Mouse (Mus musculus) limb, embryonic 14.5 days (tissue): ENCODE data around the gene Plekhm1. TPM values are rescaled to one million over a fixed set of nuclear protein-coding genes. Genes with fewer than 3 reads are reported as not detected.

Source experiments
- ATAC-seq: fragments of 200-750 bp; cut with Nextera tagmentation; 2 replicates; pipeline ENCODE4 v1.8.0; 2017; ENCODE audit warnings: low read depth, moderate number of reproducible peaks, moderate TSS enrichment; ENCODE audit not compliant: low FRiP score
- DNase-seq: peaks from one replicate; pipeline ENCODE4 v3.0.0-alpha.2; 2015; ENCODE audit warnings: low spot score
- H3K27ac ChIP-seq: fragments of 300-500 bp; sonication (generic); replicated peaks from 2 replicates; pipeline ENCODE4 v1.5.1; 2014; ENCODE audit warnings: low read depth, mild to moderate bottlenecking, low read length, moderate library complexity, mixed read lengths
- H3K27me3 ChIP-seq: fragments of 300-500 bp; sonication (generic); 2 replicates; pipeline ENCODE4 v1.6.1; 2014; ENCODE audit warnings: low read length, mixed read lengths; ENCODE audit not compliant: control insufficient read depth, insufficient read depth
- H3K36me3 ChIP-seq: fragments of 300-500 bp; sonication (generic); 2 replicates; pipeline ENCODE4 v1.6.1; 2014; ENCODE audit warnings: mild to moderate bottlenecking, low read length, moderate library complexity, mixed read lengths; ENCODE audit not compliant: control insufficient read depth, insufficient read depth
- H3K4me1 ChIP-seq: fragments of 300-500 bp; sonication (generic); 2 replicates; pipeline ENCODE4 v1.6.1; 2014; ENCODE audit warnings: antibody characterized with exemption, low read length, mixed read lengths; ENCODE audit not compliant: control insufficient read depth, insufficient read depth
- H3K4me2 ChIP-seq: fragments of 300-500 bp; sonication (generic); replicated peaks from 2 replicates; pipeline ENCODE4 v1.6.1; 2014; ENCODE audit warnings: low read depth, mild to moderate bottlenecking, low read length, moderate library complexity; ENCODE audit not compliant: severe bottlenecking
- H3K4me3 ChIP-seq: fragments of 300-500 bp; sonication (generic); replicated peaks from 2 replicates; pipeline ENCODE4 v1.5.1; 2014; ENCODE audit warnings: low read length
- H3K9ac ChIP-seq: fragments of 300-500 bp; sonication (generic); 2 replicates; pipeline ENCODE4 v1.6.1; 2014; ENCODE audit warnings: mild to moderate bottlenecking, low read depth, low read length, moderate library complexity; ENCODE audit not compliant: severe bottlenecking
- H3K9me3 ChIP-seq: fragments of 300-500 bp; sonication (generic); 2 replicates; pipeline ENCODE4 v1.6.1; 2016; ENCODE audit warnings: low read length; ENCODE audit not compliant: control insufficient read depth
- POLR2A ChIP-seq: fragments of 200-500 bp; IDR thresholded peaks from 2 replicates; pipeline ENCODE4 v1.8.0; 2012; ENCODE audit warnings: inconsistent platforms, mild to moderate bottlenecking, moderate library complexity, borderline replicate concordance; ENCODE audit not compliant: insufficient read depth, insufficient read length; ENCODE audit errors: extremely low read depth
- WGBS: fragments of 180-500 bp; shearing (Covaris S2); extraction: QIAGEN DNeasy Blood & Tissue Kit; methylation state at CpG from one replicate; pipeline ENCODE4 v1.1.7; 2014; 5-methylcytosine and 5-hydroxymethylcytosine counted together
- polyA plus RNA-seq, 2 experiments: library from polyadenylated mRNA; depleted of rRNA in 1 of 2; stranded (reverse) in 1 of 2; unstranded in 1 of 2; fragments of >200 nt; fragmentation: Nextera tagmentation in 1 of 2; extraction: Ambion mirVana in 1 of 2; gene quantifications; 2 replicates each; pipeline versions ENCODE4 v1.2.1 to v1.2.3; 2012 to 2014

Gene Plekhm1
- polyA plus RNA-seq, 2 experiments: 9.6 to 11.8 TPM

DNA sequence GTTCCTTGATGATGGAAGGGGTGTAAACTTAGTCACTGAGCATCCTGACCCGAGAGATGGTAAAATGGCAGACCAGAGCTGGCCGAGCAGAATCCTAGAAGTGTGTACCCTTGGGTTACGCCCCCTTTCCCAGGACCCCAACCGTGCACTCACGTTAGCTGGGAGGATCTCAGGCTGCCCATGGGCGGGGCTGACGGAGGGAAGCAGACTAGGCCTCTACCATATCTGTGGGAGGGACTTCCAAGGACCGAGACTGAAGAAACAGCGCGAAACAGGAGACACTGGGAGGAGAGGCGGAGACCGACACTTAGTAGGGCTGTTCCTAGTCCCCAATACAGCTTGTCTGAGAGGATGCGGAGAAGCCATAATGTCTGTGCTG, 50.4 kb downstream of the Plekhm1 start:
- Histone ChIP-seq H3K4me3 (peak overlapping the region; percentile 47), H3K9ac (no peak overlapping the region), H3K27ac (no peak overlapping the region), H3K4me2 (peak overlapping the region; percentile 82), H3K27me3 (peaks cover 68% of the 10 kb centered on the region), H3K4me1 (peaks cover 12% of the 10 kb centered on the region; the same call in 1 of the 2 replicates), H3K36me3 (peaks cover 9% of the 10 kb centered on the region), H3K9me3 (no peaks in the 10 kb centered on the region)
- WGBS: 4% methylated on average over 13 of the region's 13 CpGs
- TF ChIP-seq POLR2A: no peak
- ATAC-seq (no peak), DNase-seq (no peak)

GRCm38 (mm10) chr11:103361396-103362053, 51.0 kb downstream of the Plekhm1 start:
- peaks cover 72% of the 10 kb centered on the region for H3K27me3 ChIP-seq
- ATAC-seq (no peak), DNase-seq (peak; percentile 70)
- H3K27ac ChIP-seq: no peak overlapping the region
- 2% methylated on average over 25 of the region's 25 CpGs for WGBS
- H3K9me3 ChIP-seq: no peaks in the 10 kb centered on the region
- H3K4me2 ChIP-seq: peak overlapping the region; percentile 82
- H3K9ac ChIP-seq: no peak overlapping the region
- peak overlapping the region; percentile 47 for H3K4me3 ChIP-seq
- H3K4me1 ChIP-seq: peaks cover 12% of the 10 kb centered on the region; the same call in 1 of the 2 replicates
- peaks cover 4% of the 10 kb centered on the region for H3K36me3 ChIP-seq
- no peak for TF ChIP-seq POLR2A

GRCm38 (mm10) chr11:103360661-103361081, 51.8 kb downstream of the Plekhm1 start:
- Histone ChIP-seq H3K9me3 (no peaks in the 10 kb centered on the region), H3K4me3 (peak overlapping the region; percentile 47), H3K27me3 (peaks cover 79% of the 10 kb centered on the region), H3K4me2 (peak overlapping the region; percentile 82), H3K9ac (peak overlapping the region; percentile 57), H3K4me1 (peaks cover 17% of the 10 kb centered on the region), H3K36me3 (no peaks in the 10 kb centered on the region; the same call in 1 of the 2 replicates), H3K27ac (no peak overlapping the region)
- 3% methylated on average over 41 of the region's 48 CpGs for WGBS
- DNase-seq (no peak), ATAC-seq (peak; percentile 5; the same call in 1 of the 2 replicates)
- TF ChIP-seq POLR2A: no peak

GRCm38 (mm10) chr11:103359841-103360641, 52.4 kb downstream of the Plekhm1 start:
- Histone ChIP-seq H3K4me2 (peak overlapping the region; percentile 82), H3K27ac (no peak overlapping the region), H3K27me3 (peaks cover 79% of the 10 kb centered on the region), H3K9me3 (no peaks in the 10 kb centered on the region), H3K4me3 (peak overlapping the region; percentile 47), H3K4me1 (peaks cover 18% of the 10 kb centered on the region), H3K9ac (peak overlapping the region; percentile 57), H3K36me3 (no peaks in the 10 kb centered on the region)
- DNase-seq (peak; percentile 73), ATAC-seq (peak; percentile 52)
- TF ChIP-seq POLR2A: no peak
- WGBS: 1% methylated on average over 60 of the region's 60 CpGs

DNA sequence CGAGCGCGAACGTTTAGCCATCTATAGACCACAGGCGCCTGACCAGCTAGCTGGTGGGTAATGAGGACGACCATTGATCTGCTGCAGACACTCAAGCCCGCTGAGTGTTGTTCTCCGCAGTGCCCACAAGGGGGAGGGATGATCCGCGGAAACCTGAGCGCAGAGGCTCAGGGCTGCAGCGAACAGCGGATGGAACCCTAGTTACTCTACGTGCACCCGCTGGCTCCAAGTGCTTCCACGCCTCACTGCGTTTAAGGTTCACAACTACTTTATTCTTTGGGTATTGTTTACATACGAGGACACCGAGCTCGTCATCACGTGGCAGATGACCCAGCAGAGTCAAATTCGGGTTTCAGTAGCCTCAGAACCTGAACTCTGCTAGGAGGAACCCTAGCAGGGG, 53.4 kb downstream of the Plekhm1 start:
- Histone ChIP-seq H3K4me1 (peaks cover 18% of the 10 kb centered on the region), H3K27me3 (peaks cover 77% of the 10 kb centered on the region), H3K9ac (no peak overlapping the region), H3K4me2 (peak overlapping the region; percentile 26; the same call in 1 of the 2 replicates), H3K36me3 (no peaks in the 10 kb centered on the region), H3K4me3 (peak overlapping the region; percentile 8; the same call in 1 of the 2 replicates), H3K27ac (no peak overlapping the region), H3K9me3 (no peaks in the 10 kb centered on the region)
- WGBS: under 1% methylated on average over 21 of the region's 22 CpGs
- no peak for TF ChIP-seq POLR2A
- no peak for ATAC-seq
- peak; percentile 78 for DNase-seq
